Mouse (Mus musculus): Measurements from ENCODE around the gene Wbp1l. TPM values are rescaled to one million over a fixed set of nuclear protein-coding genes. Genes with fewer than 3 reads are reported as not detected.

The Wbp1l gene
- polyA plus RNA-seq, 1 experiment, result 37.3 TPM

- H3K4me3 ChIP-seq (ENCODE audit: extremely low read depth, insufficient read depth, insufficient read length), result peak within 1 kb of the TSS; percentile 90
- peak within 1 kb of the TSS; percentile 5; the same call in 1 of the 2 replicates for H3K27ac ChIP-seq (ENCODE audit: insufficient read depth, low read length)
- H3K27me3 ChIP-seq (ENCODE audit: control insufficient read depth, insufficient read depth, low read length), result no peaks in the 10 kb centered on the region
- H3K36me3 ChIP-seq (ENCODE audit: control insufficient read depth, insufficient read depth, low read length), result no peaks in the 10 kb centered on the region
- peak; percentile 94 for DNase-seq (ENCODE audit: low read depth in 1 of 2, low spot score in 2 of 2)
- no peaks in the 10 kb centered on the region; the same call in 1 of the 2 replicates for H3K4me1 ChIP-seq (ENCODE audit: control insufficient read depth, insufficient read depth, insufficient read length)
- WGBS, result 1% methylated on average over 60 of the region's 67 CpGs
- TF ChIP-seq CTCF (IDR thresholded peaks at IDR 0.05; ENCODE audit: extremely low read depth, insufficient read depth, insufficient read length, insufficient replicate concordance), result 0 out of 2 replicates have a peak, but pooled peaks have one; percentile 6
- peak; percentile 55; the same call in 1 of the 2 replicates for TF ChIP-seq POLR2A (IDR thresholded peaks at IDR 0.05; ENCODE audit: low read depth, low read length)
Observed at GRCm38 (mm10) chr19:46572951-46573937, 25.6 kb upstream of the Wbp1l start, which contains the start of the genes Arl3 and Sfxn2. TSS of gene Arl3 (minus strand) at chr19:46573198. TSS of gene Sfxn2 (plus strand) at chr19:46573365.

DNA sequence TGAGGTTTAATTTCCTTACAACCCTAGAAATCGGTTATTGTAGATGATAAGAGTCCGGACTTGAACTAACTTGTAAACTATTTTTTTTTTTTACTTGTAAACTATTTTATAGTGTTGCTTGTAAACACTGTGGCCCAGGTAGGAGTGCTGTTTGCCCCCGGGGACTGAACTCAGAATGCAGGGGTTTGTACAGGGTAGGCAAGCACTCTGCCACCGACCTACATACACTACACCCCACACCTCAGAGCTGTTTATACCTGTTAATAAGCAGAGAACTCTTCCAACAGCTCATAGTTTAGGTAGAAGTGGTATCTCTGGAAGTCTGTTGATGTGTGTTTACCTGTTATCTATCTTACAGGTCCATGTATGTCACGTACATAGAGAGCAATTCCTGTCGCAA, 24.9 kb upstream of the Wbp1l start:
- Histone ChIP-seq H3K27ac (ENCODE audit: insufficient read depth, low read length) (no peak overlapping the region), H3K27me3 (ENCODE audit: control insufficient read depth, insufficient read depth, low read length) (no peaks in the 10 kb centered on the region), H3K4me1 (ENCODE audit: control insufficient read depth, insufficient read depth, insufficient read length) (no peaks in the 10 kb centered on the region; the same call in 1 of the 2 replicates), H3K36me3 (ENCODE audit: control insufficient read depth, insufficient read depth, low read length) (no peaks in the 10 kb centered on the region), H3K4me3 (ENCODE audit: extremely low read depth, insufficient read depth, insufficient read length) (no peak overlapping the region)
- TF ChIP-seq CTCF (IDR thresholded peaks at IDR 0.05; ENCODE audit: extremely low read depth, insufficient read depth, insufficient read length, insufficient replicate concordance) (no peak), POLR2A (IDR thresholded peaks at IDR 0.05; ENCODE audit: low read depth, low read length) (no peak)
- DNase-seq (ENCODE audit: low read depth in 1 of 2, low spot score in 2 of 2), result no peak
- WGBS, result 48% methylated on average over 6 of the region's 6 CpGs

GRCm38 (mm10) chr19:46575196-46575595, 23.7 kb upstream of the Wbp1l start:
- 89% methylated on average over 4 of the region's 4 CpGs for WGBS
- Histone ChIP-seq H3K27ac (ENCODE audit: insufficient read depth, low read length) (no peak overlapping the region), H3K4me1 (ENCODE audit: control insufficient read depth, insufficient read depth, insufficient read length) (no peaks in the 10 kb centered on the region; the same call in 1 of the 2 replicates), H3K36me3 (ENCODE audit: control insufficient read depth, insufficient read depth, low read length) (no peaks in the 10 kb centered on the region), H3K4me3 (ENCODE audit: extremely low read depth, insufficient read depth, insufficient read length) (no peak overlapping the region), H3K27me3 (ENCODE audit: control insufficient read depth, insufficient read depth, low read length) (no peaks in the 10 kb centered on the region)
- TF ChIP-seq CTCF (IDR thresholded peaks at IDR 0.05; ENCODE audit: extremely low read depth, insufficient read depth, insufficient read length, insufficient replicate concordance) (no peak), POLR2A (IDR thresholded peaks at IDR 0.05; ENCODE audit: low read depth, low read length) (no peak)
- DNase-seq (ENCODE audit: low read depth in 1 of 2, low spot score in 2 of 2), result no peak

DNA sequence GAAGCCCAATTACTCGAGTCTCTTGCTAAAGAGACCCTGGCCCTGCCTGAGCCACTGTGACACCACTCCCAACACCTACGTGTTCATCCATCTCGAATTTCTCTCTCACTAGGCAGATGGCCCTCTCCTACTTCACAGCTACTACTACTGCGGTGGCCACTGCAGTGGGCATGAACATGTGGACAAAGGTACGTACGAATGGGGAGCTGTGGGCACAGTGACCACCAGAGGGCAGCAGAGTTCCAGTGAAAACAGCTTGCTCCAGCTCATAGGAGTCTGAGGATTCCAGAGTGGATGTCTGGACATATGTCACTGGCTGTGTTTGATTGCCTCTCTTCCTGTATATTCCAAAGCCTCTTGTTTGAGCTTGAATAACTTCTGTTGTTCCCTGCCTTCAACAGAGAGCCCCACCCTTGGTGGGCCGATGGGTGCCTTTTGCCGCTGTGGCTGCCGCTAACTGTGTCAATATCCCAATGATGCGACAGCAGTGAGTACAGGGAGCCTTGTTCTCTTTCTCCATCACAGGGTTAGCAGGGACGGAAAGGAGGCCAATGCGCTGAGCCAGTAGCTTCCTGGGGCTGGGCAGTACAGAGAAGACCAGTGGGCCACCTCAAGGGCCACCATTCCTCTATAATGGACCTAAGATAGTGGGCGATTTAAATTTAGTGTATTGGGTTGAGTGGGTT, 10.9 kb upstream of the Wbp1l start:
- Histone ChIP-seq H3K4me3 (ENCODE audit: extremely low read depth, insufficient read depth, insufficient read length) (no peak overlapping the region), H3K27ac (ENCODE audit: insufficient read depth, low read length) (no peak overlapping the region), H3K4me1 (ENCODE audit: control insufficient read depth, insufficient read depth, insufficient read length) (no peaks in the 10 kb centered on the region), H3K27me3 (ENCODE audit: control insufficient read depth, insufficient read depth, low read length) (no peaks in the 10 kb centered on the region), H3K36me3 (ENCODE audit: control insufficient read depth, insufficient read depth, low read length) (peaks cover 1% of the 10 kb centered on the region; the same call in 1 of the 2 replicates)
- DNase-seq (ENCODE audit: low read depth in 1 of 2, low spot score in 2 of 2), result peak in 1 of 2 experiments; percentile 71
- TF ChIP-seq POLR2A (IDR thresholded peaks at IDR 0.05; ENCODE audit: low read depth, low read length) (no peak), CTCF (IDR thresholded peaks at IDR 0.05; ENCODE audit: extremely low read depth, insufficient read depth, insufficient read length, insufficient replicate concordance) (peak; percentile 81; the same call in 1 of the 2 replicates)
- WGBS, result 66% methylated on average over 13 of the region's 13 CpGs

GRCm38 (mm10) chr19:46591575-46591974, 7.3 kb upstream of the Wbp1l start:
- no peak for TF ChIP-seq CTCF (IDR thresholded peaks at IDR 0.05; ENCODE audit: extremely low read depth, insufficient read depth, insufficient read length, insufficient replicate concordance)
- no peak for TF ChIP-seq POLR2A (IDR thresholded peaks at IDR 0.05; ENCODE audit: low read depth, low read length)
- 91% methylated on average over 6 of the region's 6 CpGs for WGBS
- Histone ChIP-seq H3K27ac (ENCODE audit: insufficient read depth, low read length) (no peak overlapping the region), H3K4me1 (ENCODE audit: control insufficient read depth, insufficient read depth, insufficient read length) (no peaks in the 10 kb centered on the region), H3K4me3 (ENCODE audit: extremely low read depth, insufficient read depth, insufficient read length) (no peak overlapping the region), H3K36me3 (ENCODE audit: control insufficient read depth, insufficient read depth, low read length) (no peaks in the 10 kb centered on the region), H3K27me3 (ENCODE audit: control insufficient read depth, insufficient read depth, low read length) (no peaks in the 10 kb centered on the region)
- no peak for DNase-seq (ENCODE audit: low read depth in 1 of 2, low spot score in 2 of 2)

- DNase-seq (ENCODE audit: low read depth in 1 of 2, low spot score in 2 of 2), result no peak
- TF ChIP-seq CTCF (IDR thresholded peaks at IDR 0.05; ENCODE audit: extremely low read depth, insufficient read depth, insufficient read length, insufficient replicate concordance) (no peak), POLR2A (IDR thresholded peaks at IDR 0.05; ENCODE audit: low read depth, low read length) (no peak)
- H3K27ac ChIP-seq (ENCODE audit: insufficient read depth, low read length), result no peak overlapping the region
- 93% methylated on average over 9 of the region's 9 CpGs for WGBS
- H3K27me3 ChIP-seq (ENCODE audit: control insufficient read depth, insufficient read depth, low read length), result no peaks in the 10 kb centered on the region
- H3K4me1 ChIP-seq (ENCODE audit: control insufficient read depth, insufficient read depth, insufficient read length), result no peaks in the 10 kb centered on the region
- H3K4me3 ChIP-seq (ENCODE audit: extremely low read depth, insufficient read depth, insufficient read length), result no peak overlapping the region
- no peaks in the 10 kb centered on the region for H3K36me3 ChIP-seq (ENCODE audit: control insufficient read depth, insufficient read depth, low read length)
Observed at GRCm38 (mm10) chr19:46592751-46593439, 6.0 kb upstream of the Wbp1l start.

All from spleen, adult 2 months (tissue).